Mouse (Mus musculus): ENCODE results near the gene Gm28048.

DNA sequence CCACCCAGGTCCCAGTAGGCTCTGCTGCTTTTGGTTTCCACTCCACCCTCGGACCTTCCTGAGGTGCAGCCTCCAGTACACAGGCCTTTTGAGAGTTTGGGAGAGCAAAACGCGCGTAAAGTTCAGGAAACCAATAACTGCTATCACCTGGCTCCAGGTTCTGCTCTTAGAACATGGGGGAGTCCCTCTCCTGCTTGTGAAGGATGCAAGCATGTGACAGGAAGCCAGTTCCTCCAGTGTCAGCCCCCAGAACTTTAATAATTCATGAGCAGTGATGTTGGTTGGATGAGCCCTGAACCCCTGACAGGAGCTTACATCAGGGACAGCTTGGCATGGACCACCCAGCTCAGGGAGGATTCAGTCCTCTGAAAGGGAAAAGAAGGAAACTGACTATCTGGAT lies 102.2 kb downstream of the Gm28048 start:
- TF ChIP-seq CTCF (IDR thresholded peaks at IDR 0.05; ENCODE audit: low read depth, low read length) (no peak), POLR2A (IDR thresholded peaks at IDR 0.05; ENCODE audit: borderline replicate concordance, low read depth, low read length) (no peak)
